Mouse (Mus musculus): ENCODE results near the gene Rac3. TPM values are rescaled to one million over a fixed set of nuclear protein-coding genes. Genes with fewer than 3 reads are reported as not detected.
"Not testable (repeated sequence)": the region's sequence is repeated elsewhere in the genome, so short reads cannot be mapped to it uniquely, and the experiment has no call there.

Gene Rac3
- polyA plus RNA-seq, 1 experiment from 2014 or later, result 118 TPM

GRCm38 (mm10) chr11:120722761-120723382 is 1.6 kb downstream of the Rac3 start:
- Histone ChIP-seq H3K27ac (no peak overlapping the region), H3K27me3 (replicated peaks) (peaks cover 17% of the 10 kb centered on the region; the same call in 1 of the 2 replicates), H3K4me2 (replicated peaks) (peak overlapping the region; percentile 99), H3K9me3 (no peaks in the 10 kb centered on the region), H3K4me3 (no peak overlapping the region), H3K36me3 (peaks cover 28% of the 10 kb centered on the region), H3K4me1 (peaks cover 26% of the 10 kb centered on the region), H3K9ac (0 out of 2 replicates have a peak overlapping the region, but pooled peaks have one; percentile 4)
- ATAC-seq (ENCODE audit: low FRiP score, low read depth), result no peak
- WGBS, result 86% methylated on average over 11 of the region's 11 CpGs

DNA sequence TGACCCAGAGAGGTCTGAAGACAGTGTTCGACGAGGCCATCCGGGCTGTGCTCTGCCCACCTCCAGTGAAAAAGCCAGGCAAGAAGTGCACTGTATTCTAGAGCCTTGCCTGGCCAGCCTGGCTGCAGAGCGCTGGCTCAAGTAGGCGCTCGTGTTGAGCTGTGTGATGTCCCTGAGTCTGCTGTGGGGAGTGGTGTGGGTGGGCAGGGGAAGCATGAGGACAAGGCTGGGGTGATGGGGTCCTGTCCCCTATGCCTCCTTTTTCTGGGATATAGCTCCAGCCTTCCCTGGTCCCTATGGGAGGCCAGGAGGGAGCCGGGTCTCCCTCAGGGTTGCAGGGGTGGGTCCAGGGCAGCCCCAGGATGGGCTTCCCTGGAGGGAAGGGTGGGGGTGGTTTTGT is 2.2 kb downstream of the Rac3 start:
- no peak for ATAC-seq (ENCODE audit: low FRiP score, low read depth)
- Histone ChIP-seq H3K27ac (no peak overlapping the region), H3K4me2 (replicated peaks) (no peak overlapping the region), H3K36me3 (peaks cover 22% of the 10 kb centered on the region), H3K27me3 (replicated peaks) (peaks cover 18% of the 10 kb centered on the region; the same call in 1 of the 2 replicates), H3K9me3 (no peaks in the 10 kb centered on the region), H3K4me1 (peaks cover 26% of the 10 kb centered on the region), H3K4me3 (no peak overlapping the region), H3K9ac (0 out of 2 replicates have a peak overlapping the region, but pooled peaks have one; percentile 4)
- 84% methylated on average over 7 of the region's 7 CpGs for WGBS

DNA sequence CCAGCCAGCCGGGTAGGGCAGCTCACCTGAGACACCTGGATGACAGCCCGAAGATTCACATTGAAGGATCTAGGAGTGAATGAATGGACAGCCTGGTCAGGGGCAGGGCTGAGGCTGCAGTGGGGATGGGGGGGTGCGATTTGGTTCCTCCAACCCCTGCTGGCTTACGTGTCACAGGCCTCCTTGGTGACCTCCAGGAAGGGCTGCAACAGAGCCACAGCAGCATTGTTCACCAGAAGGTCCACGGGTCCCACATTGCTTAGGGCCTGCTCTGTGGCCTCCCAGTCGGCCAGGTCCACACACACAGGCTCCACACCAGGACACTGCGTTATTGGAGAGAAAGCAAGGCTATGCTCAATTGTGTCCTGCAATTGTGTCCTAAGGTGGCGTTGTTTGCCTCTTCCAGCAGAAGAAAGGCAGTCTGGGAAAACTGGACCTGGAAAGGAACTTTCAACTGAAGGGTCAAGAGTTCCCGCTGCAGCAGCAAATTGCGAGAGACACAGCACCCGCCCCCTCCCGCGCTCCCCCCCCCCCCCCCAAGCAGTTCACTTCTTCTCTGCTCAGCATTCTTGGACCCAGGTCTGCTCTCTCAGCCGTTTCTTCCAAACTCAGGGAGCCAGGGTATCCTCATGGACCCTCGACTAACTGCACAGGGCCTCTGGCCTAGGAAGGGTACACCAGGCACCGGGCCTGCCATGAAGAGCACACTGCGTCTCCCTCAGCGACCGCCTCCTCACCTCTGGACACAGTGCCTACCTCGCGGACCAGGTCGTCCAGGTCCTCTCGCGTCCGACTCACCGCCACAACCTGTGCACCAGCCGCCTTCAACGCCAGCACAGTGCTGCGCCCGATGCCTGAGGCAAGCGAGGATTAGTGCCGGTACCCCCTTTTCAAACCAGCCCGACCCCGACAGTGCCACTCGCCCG is 5.2 kb downstream of the Rac3 start:
- H3K27me3 ChIP-seq (replicated peaks), result peaks cover 22% of the 10 kb centered on the region; the same call in 1 of the 2 replicates
- no peaks in the 10 kb centered on the region for H3K9me3 ChIP-seq
- H3K4me3 ChIP-seq, result peak overlapping the region; percentile 53
- no peak overlapping the region for H3K27ac ChIP-seq
- H3K4me1 ChIP-seq, result peaks cover 23% of the 10 kb centered on the region
- peaks cover 5% of the 10 kb centered on the region; the same call in 1 of the 2 replicates for H3K36me3 ChIP-seq
- peak overlapping the region; percentile 63 for H3K9ac ChIP-seq
- peak; percentile 43 for ATAC-seq (ENCODE audit: low FRiP score, low read depth)
- H3K4me2 ChIP-seq (replicated peaks), result peak overlapping the region; percentile 92
- WGBS, result 16% methylated on average over 36 of the region's 36 CpGs

GRCm38 (mm10) chr11:120727169-120727527 is 5.9 kb downstream of the Rac3 start, which contains the start of gene Dcxr:
Gene Dcxr (minus strand): TSS chr11:120727281.
- Histone ChIP-seq H3K9ac (peak within 1 kb of the TSS; percentile 63), H3K4me3 (peak within 1 kb of the TSS; percentile 53), H3K9me3 (no peaks in the 10 kb centered on the region), H3K27ac (no peak within 1 kb of the TSS), H3K27me3 (replicated peaks) (peaks cover 17% of the 10 kb centered on the region; the same call in 1 of the 2 replicates), H3K36me3 (peaks cover 5% of the 10 kb centered on the region; the same call in 1 of the 2 replicates), H3K4me2 (replicated peaks) (peak within 1 kb of the TSS; percentile 92), H3K4me1 (peaks cover 18% of the 10 kb centered on the region)
- peak; percentile 77 for ATAC-seq (ENCODE audit: low FRiP score, low read depth)
- under 1% methylated on average over 14 of the region's 14 CpGs for WGBS

DNA sequence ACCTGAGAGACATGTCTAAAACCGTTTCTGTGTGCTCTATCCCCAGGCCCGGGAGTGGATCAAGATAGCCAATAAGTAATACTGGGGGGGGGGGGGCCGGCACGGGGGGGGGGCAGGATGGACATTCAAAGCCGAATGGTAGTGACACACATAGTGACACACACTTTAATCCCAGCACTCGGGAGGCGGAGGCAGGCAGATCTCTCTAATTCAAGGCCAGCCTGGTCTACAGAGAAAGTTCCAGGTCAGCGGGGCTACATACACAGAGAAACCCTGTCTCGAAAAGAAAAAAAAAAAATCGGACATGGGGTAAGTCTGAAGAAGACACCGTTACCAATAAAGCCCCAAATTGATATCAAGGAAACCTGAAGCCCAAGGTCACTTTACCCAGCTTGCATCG is 6.3 kb downstream of the Rac3 start:
- peaks cover 12% of the 10 kb centered on the region; the same call in 1 of the 2 replicates for H3K27me3 ChIP-seq (replicated peaks)
- ATAC-seq (ENCODE audit: low FRiP score, low read depth), result no peak
- H3K27ac ChIP-seq, result no peak overlapping the region
- H3K9me3 ChIP-seq, result no peaks in the 10 kb centered on the region
- H3K4me2 ChIP-seq (replicated peaks), result peak overlapping the region; percentile 92
- H3K36me3 ChIP-seq, result peaks cover 5% of the 10 kb centered on the region; the same call in 1 of the 2 replicates
- no peak overlapping the region for H3K9ac ChIP-seq
- no peak overlapping the region for H3K4me3 ChIP-seq
- peaks cover 16% of the 10 kb centered on the region for H3K4me1 ChIP-seq
- WGBS, result 63% methylated on average over 12 of the region's 12 CpGs

DNA sequence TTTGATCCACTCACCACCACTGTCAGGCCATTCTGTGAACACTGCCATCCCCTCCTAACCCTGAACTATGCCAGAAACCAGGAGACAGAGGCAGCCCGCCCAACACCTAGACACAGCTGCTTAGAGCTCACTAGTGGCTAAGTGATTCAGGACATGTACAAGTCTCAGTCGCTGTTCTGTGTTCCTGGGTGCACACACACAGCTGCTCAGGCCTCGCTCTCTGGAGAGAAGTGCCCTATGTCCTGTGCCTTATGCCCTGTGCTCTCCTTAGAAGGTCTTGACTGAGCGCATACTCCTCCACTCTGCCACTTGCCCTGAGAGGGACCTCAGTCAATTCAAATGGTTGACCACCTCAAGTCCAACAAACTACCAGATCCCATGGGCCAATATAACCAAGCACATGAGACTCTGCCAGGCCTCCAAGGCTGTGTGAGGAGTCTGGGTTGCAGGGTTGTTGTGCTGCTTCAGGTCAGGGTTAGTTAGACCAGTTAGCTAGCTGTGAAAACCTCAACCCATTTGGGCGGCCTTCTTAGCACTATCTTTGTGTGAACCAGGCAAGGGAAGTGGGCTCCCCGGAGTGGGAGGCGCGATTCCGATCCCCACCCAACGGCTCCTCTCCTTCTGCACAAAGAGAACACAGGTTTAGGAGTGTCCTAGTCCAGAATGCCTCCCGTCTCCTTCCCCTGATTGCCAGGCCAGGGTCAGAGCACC is 7.4 kb downstream of the Rac3 start:
- Histone ChIP-seq H3K9me3 (no peaks in the 10 kb centered on the region), H3K9ac (no peak overlapping the region), H3K27me3 (replicated peaks) (peaks cover 8% of the 10 kb centered on the region; the same call in 1 of the 2 replicates), H3K4me1 (peaks cover 16% of the 10 kb centered on the region), H3K27ac (no peak overlapping the region), H3K4me3 (0 out of 2 replicates have a peak overlapping the region, but pooled peaks have one; percentile 7), H3K36me3 (no peaks in the 10 kb centered on the region), H3K4me2 (replicated peaks) (peak overlapping the region; percentile 47)
- ATAC-seq (ENCODE audit: low FRiP score, low read depth), result no peak
- 62% methylated on average over 11 of the region's 11 CpGs for WGBS

DNA sequence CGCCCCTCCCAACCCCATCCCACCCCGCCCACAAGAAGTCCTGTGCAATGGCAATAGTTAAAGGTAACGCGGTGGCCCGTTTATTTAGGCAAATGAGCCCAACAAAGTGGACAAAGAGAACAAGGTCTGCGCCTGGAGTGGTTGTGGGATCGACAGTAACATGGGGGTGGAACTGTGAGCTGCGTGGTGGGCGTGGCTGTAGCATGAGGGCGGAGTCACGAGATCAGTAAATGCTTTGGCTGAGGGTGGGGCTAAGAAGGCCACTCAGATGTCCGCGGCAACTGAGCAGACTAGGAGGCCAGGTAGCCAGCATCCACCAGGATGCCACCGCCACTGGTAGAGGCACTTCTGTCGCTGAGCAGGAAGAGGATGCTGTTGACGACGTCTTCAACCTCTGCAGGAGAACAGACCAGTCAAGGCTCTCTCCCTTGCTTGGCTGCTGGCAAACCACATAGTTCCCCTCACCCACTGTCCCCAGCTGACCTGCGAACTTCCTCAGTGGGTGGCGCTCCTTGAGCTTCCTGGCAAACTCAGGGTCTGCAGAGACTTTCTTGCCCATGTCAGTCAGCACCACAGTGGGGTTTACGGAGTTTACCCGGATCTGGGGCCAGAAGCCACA is 8.3 kb downstream of the Rac3 start:
- H3K9me3 ChIP-seq; H3K36me3 ChIP-seq; H3K9ac ChIP-seq; H3K27me3 ChIP-seq (replicated peaks); ATAC-seq (ENCODE audit: low FRiP score, low read depth); H3K27ac ChIP-seq: not testable (repeated sequence)
- Histone ChIP-seq H3K4me1 (peaks cover 16% of the 10 kb centered on the region), H3K4me3 (0 out of 2 replicates have a peak overlapping the region, but pooled peaks have one; percentile 7), H3K4me2 (replicated peaks) (peak overlapping the region; percentile 47)
- WGBS, result 1% methylated on average over 17 of the region's 21 CpGs

- H3K27me3 ChIP-seq (replicated peaks), result peaks cover 8% of the 10 kb centered on the region; the same call in 1 of the 2 replicates
- no peak for ATAC-seq (ENCODE audit: low FRiP score, low read depth)
- WGBS, result 90% methylated on average over 10 of the region's 10 CpGs
Observed at GRCm38 (mm10) chr11:120730331-120730870, 9.1 kb downstream of the Rac3 start.

GRCm38 (mm10) chr11:120731395-120731794 is 10.1 kb downstream of the Rac3 start:
- 85% methylated on average over 1 of the region's 1 CpGs for WGBS
- H3K27ac ChIP-seq, result no peak overlapping the region
- ATAC-seq (ENCODE audit: low FRiP score, low read depth), result no peak

More at GRCm38 (mm10) chr11:120730331-120730870, 9.1 kb downstream of the Rac3 start:
- no peak overlapping the region for H3K4me2 ChIP-seq (replicated peaks)
- no peak overlapping the region for H3K4me3 ChIP-seq
- H3K4me1 ChIP-seq, result peaks cover 16% of the 10 kb centered on the region
- H3K36me3 ChIP-seq, result no peaks in the 10 kb centered on the region
- no peak overlapping the region for H3K27ac ChIP-seq
- H3K9me3 ChIP-seq, result no peaks in the 10 kb centered on the region
- no peak overlapping the region for H3K9ac ChIP-seq

DNA sequence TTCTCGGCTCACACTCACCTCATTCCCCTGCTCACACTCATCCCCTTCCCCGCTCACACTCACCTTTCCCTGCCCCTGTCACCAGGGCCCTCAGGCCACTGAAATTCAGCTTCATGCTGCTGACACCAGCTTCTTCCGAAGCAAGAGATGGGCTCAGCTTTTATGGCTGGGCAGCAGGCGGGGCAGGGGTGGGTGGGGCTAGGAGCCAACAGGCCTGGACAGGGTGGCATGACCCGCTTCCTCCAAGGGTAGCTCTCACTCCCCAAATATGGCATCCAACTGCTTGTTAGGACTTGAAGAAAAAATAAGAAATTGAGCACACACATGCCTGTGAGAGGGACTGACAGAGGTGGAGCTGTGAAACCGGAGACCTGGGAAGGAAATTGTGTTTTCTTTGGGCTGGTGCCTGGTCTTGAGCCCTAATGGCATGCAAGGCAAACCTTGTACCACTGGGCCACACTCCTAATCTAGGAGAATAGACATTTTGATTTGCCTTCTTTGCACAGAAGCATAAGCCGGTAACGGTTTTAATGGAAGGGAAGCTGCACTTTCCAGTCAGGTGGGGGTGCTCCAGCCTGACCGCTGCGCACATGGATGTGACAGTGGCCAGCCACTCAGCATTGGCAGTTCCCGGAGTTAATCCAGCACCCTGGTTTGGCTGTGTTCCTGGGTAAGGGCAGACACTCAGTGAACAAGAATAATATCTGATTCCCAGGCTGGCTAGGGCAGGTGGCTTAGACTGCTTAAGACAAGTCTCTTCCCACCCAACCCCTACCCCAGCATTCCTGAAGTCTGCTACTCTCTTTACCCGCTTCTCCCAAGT is 10.8 kb downstream of the Rac3 start, which contains the start of gene Cbr2:
Gene Cbr2, minus strand, starts transcription at position 257 of the 823 bp plus-strand sequence.
- WGBS, result 76% methylated on average over 12 of the region's 12 CpGs

More at GRCm38 (mm10) chr11:120731395-120731794, 10.1 kb downstream of the Rac3 start:
- no peaks in the 10 kb centered on the region for H3K9me3 ChIP-seq
- H3K27me3 ChIP-seq (replicated peaks), result 0 out of 2 replicates have a peak, but pooled peaks cover 5% of the 10 kb centered on the region
- no peak overlapping the region for H3K9ac ChIP-seq
- peaks cover 13% of the 10 kb centered on the region for H3K4me1 ChIP-seq
- H3K36me3 ChIP-seq, result no peaks in the 10 kb centered on the region
- H3K4me2 ChIP-seq (replicated peaks), result no peak overlapping the region
- H3K4me3 ChIP-seq, result no peak overlapping the region

More for the DNA sequence above, 10.8 kb downstream of the Rac3 start, which contains the start of gene Cbr2:
- Histone ChIP-seq H3K36me3 (no peaks in the 10 kb centered on the region), H3K4me3 (no peak within 1 kb of the TSS), H3K4me2 (replicated peaks) (no peak within 1 kb of the TSS), H3K9ac (no peak within 1 kb of the TSS), H3K27ac (no peak within 1 kb of the TSS), H3K9me3 (no peaks in the 10 kb centered on the region), H3K4me1 (peaks cover 6% of the 10 kb centered on the region), H3K27me3 (replicated peaks) (0 out of 2 replicates have a peak, but pooled peaks cover 5% of the 10 kb centered on the region)
- ATAC-seq (ENCODE audit: low FRiP score, low read depth), result no peak
